Mouse (Mus musculus) E14TG2a.4 (cell line): ENCODE data around the gene Calm1.

ENCODE experiments used
- CTCF ChIP-seq: conservative IDR thresholded peaks from 2 replicates; pipeline ENCODE4 v1.5.1; 2014; ENCODE audit warnings: low read length
- NANOG ChIP-seq: IDR thresholded peaks from 2 replicates; pipeline ENCODE4 v1.6.1; 2014; ENCODE audit warnings: borderline replicate concordance, low read length, mixed read lengths
- POU5F1 ChIP-seq: IDR thresholded peaks from 2 replicates; pipeline ENCODE4 v1.6.1; 2014; ENCODE audit warnings: low read length, borderline replicate concordance

DNA sequence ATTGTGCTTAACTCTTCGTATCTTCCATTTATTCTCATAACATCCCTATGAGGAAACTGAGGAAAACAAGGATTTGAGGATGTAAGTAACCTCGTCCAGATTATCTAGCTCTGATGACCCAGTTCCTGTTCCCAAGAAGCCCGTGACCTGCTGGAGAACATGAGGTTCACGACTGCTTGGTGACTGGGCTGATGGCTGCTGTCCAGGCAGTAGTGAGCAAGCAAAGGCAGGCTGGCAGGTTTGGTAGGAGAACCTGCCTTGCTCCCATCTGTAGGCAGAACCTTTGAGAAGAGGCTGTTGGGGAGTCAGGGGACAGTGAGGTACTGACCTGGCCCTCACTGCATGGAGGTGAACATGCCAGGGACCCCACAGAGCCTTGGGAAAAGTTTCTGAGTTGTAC lies 26.0 kb downstream of the Calm1 start:
- TF ChIP-seq CTCF (no peak), POU5F1 (no peak), NANOG (no peak)
